Mouse (Mus musculus): Measurements from ENCODE around the gene Rbms3. TPM values are rescaled to one million over a fixed set of nuclear protein-coding genes. Genes with fewer than 3 reads are reported as not detected.
A peak's percentile ranks its signal among the peaks of the same experiment; 100 is the strongest.

Rbms3 gene
- polyA plus RNA-seq, 1 experiment from 2014 or later, result 76.1 TPM

DNA sequence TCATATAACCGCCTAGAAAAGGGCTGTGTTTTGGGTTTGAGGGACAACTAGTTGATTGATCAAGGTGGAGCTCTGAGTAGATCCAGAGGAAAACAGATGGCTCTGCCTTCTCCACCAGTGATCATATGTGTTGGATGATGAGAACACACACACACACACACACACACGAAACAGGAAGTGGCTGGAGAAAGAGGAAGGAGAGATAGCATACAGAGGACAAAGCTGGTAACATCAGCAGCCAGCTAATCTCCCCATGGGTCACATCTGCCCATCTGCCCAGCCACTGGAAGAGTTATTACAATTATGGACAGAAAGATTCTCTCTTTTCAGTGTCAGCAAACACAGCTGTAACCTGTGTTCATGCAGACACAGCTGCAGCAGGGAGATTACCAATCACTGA lies 816.3 kb downstream of the Rbms3 start:
- no peaks in the 10 kb centered on the region; the same call in 1 of the 2 replicates for H3K4me1 ChIP-seq (ENCODE audit: control insufficient read depth, insufficient read depth, low read length)
- no peaks in the 10 kb centered on the region for H3K9me3 ChIP-seq (replicated peaks; ENCODE audit: control insufficient read depth, low read length)
- H3K36me3 ChIP-seq (ENCODE audit: control insufficient read depth, insufficient read depth, low read length), result no peaks in the 10 kb centered on the region
- H3K9ac ChIP-seq (ENCODE audit: low read length), result no peak overlapping the region
- no peak overlapping the region for H3K4me3 ChIP-seq (replicated peaks; ENCODE audit: low read length)
- 35% methylated on average over 2 of the region's 2 CpGs for WGBS
- H3K4me2 ChIP-seq (ENCODE audit: low read depth, low read length), result no peak overlapping the region
- no peaks in the 10 kb centered on the region for H3K27me3 ChIP-seq (ENCODE audit: control insufficient read depth, insufficient read depth, low read length)
- ATAC-seq (ENCODE audit: insufficient read depth, low FRiP score), result no peak
- H3K27ac ChIP-seq (ENCODE audit: low read length), result no peak overlapping the region

DNA sequence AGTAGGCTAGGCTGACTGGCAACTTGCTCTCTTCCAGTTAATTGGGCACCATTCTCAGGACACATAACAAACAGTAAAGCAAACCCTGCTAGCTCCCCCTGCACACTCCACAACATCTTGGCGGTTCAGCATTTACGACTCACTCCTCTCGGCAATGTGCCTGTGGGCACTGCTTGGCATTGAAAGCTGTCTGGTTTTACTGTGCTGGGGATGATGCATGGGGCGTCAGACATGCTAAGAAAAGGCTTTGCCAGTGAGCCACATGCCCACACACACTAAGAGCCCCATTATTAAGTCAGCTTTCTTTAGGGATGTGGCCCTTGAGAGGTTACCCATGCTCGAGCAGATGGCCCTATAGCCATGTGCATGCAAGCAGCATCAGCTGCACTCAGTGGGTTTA lies 820.5 kb downstream of the Rbms3 start:
- Histone ChIP-seq H3K4me2 (ENCODE audit: low read depth, low read length) (no peak overlapping the region), H3K4me3 (replicated peaks; ENCODE audit: low read length) (no peak overlapping the region), H3K9ac (ENCODE audit: low read length) (no peak overlapping the region), H3K4me1 (ENCODE audit: control insufficient read depth, insufficient read depth, low read length) (peaks cover 6% of the 10 kb centered on the region; the same call in 1 of the 2 replicates), H3K27me3 (ENCODE audit: control insufficient read depth, insufficient read depth, low read length) (no peaks in the 10 kb centered on the region), H3K36me3 (ENCODE audit: control insufficient read depth, insufficient read depth, low read length) (no peaks in the 10 kb centered on the region), H3K27ac (ENCODE audit: low read length) (no peak overlapping the region), H3K9me3 (replicated peaks; ENCODE audit: control insufficient read depth, low read length) (no peaks in the 10 kb centered on the region)
- WGBS, result 87% methylated on average over 5 of the region's 5 CpGs
- no peak; the same call in 1 of the 2 replicates for ATAC-seq (ENCODE audit: insufficient read depth, low FRiP score)

DNA sequence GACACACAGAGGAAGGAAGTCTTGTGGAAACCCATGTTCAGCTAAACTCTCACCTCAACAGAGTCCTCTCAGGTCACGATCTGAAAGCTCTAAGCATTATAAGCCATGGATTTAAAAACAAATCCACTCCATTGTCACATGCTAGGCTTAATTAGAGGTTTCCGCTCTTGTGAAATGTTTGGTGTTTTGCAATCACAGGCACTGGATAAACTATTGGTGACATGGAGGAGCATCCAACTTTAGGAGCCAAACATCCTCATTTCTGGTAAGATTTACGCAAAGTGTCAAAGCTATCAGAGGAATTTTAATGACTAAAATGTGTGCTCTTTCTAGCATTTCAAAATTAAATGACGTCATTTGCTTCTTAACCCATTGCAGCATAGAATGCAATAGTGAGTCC lies 821.3 kb downstream of the Rbms3 start:
- Histone ChIP-seq H3K36me3 (ENCODE audit: control insufficient read depth, insufficient read depth, low read length) (no peaks in the 10 kb centered on the region), H3K27ac (ENCODE audit: low read length) (peak overlapping the region; percentile 65), H3K4me1 (ENCODE audit: control insufficient read depth, insufficient read depth, low read length) (peaks cover 6% of the 10 kb centered on the region; the same call in 1 of the 2 replicates), H3K4me2 (ENCODE audit: low read depth, low read length) (no peak overlapping the region), H3K9me3 (replicated peaks; ENCODE audit: control insufficient read depth, low read length) (no peaks in the 10 kb centered on the region), H3K27me3 (ENCODE audit: control insufficient read depth, insufficient read depth, low read length) (no peaks in the 10 kb centered on the region), H3K9ac (ENCODE audit: low read length) (no peak overlapping the region), H3K4me3 (replicated peaks; ENCODE audit: low read length) (no peak overlapping the region)
- ATAC-seq (ENCODE audit: insufficient read depth, low FRiP score), result no peak
- 64% methylated on average over 4 of the region's 4 CpGs for whole genome bisulfite sequencing

DNA sequence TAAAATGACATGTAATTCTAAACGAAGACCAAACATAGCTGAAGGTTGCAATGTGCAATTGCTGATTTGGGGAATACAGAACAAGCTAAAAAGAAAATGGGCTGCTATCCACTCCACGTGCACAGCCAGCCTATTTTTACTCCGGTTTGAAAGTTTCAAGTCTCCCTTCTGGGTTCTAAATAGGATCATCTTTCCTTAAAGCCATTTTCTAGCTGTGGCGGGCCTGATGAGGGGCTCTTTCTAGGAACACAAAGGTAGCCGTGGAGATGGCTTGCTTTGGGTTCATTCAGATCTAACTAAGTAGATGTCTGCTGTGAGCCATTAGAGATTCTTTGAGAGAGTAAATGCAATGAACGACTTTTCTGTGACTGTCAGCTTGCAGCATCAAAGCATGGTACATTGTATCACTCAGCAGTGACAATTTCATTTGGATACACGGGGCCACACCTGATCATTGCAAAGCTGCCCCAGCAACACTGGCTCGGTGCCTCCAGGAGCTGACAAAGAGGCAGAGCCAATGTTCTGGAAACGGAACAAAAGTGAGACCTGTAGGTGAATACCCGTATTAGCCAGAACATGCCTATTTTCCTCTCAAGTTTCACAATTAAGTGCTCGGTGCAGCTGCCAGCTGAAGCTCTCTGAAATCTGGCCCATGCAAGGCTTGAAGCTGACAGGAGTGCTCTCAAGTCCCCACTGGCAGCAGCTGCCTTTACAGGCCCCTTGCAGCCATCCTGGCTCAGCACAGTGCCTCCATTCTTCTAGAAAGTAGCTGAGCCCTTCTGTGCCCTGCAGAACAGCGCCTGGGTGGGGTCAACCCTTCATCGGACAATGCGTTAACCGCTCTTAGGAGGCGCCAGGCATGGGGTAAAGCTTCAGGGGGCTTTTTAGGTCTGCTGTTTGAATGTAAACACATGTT lies 822.3 kb downstream of the Rbms3 start:
- 40% methylated on average over 16 of the region's 16 CpGs for WGBS
- no peak overlapping the region for H3K9ac ChIP-seq (ENCODE audit: low read length)
- no peak overlapping the region for H3K4me2 ChIP-seq (ENCODE audit: low read depth, low read length)
- peaks cover 6% of the 10 kb centered on the region; the same call in 1 of the 2 replicates for H3K4me1 ChIP-seq (ENCODE audit: control insufficient read depth, insufficient read depth, low read length)
- no peak overlapping the region for H3K4me3 ChIP-seq (replicated peaks; ENCODE audit: low read length)
- no peaks in the 10 kb centered on the region for H3K27me3 ChIP-seq (ENCODE audit: control insufficient read depth, insufficient read depth, low read length)
- H3K36me3 ChIP-seq (ENCODE audit: control insufficient read depth, insufficient read depth, low read length), result no peaks in the 10 kb centered on the region
- H3K9me3 ChIP-seq (replicated peaks; ENCODE audit: control insufficient read depth, low read length), result no peaks in the 10 kb centered on the region
- H3K27ac ChIP-seq (ENCODE audit: low read length), result peak overlapping the region; percentile 65
- peak; percentile 76 for ATAC-seq (ENCODE audit: insufficient read depth, low FRiP score)

DNA sequence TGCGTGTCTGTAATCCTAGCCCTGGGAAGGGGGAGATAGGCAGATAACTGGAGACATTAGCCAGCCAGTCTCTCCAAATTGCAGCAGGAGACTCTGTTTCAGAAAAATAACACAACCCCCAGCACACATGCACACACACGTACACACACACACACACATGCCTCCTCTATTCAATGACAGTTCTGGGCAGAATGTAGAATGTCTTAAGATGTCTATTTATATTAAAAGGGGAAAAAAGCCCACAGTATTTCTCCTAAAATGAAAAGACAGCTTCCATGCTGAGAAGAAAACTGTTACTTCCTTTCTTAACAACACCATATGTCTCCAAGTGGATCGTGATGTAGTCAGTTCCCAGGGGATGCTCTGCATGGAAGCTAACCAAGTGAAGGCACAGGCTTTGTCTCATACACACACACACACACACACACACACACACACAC lies 826.4 kb downstream of the Rbms3 start:
- H3K27me3 ChIP-seq (ENCODE audit: control insufficient read depth, insufficient read depth, low read length), result no peaks in the 10 kb centered on the region
- H3K4me2 ChIP-seq (ENCODE audit: low read depth, low read length), result no peak overlapping the region
- no peaks in the 10 kb centered on the region for H3K36me3 ChIP-seq (ENCODE audit: control insufficient read depth, insufficient read depth, low read length)
- H3K4me3 ChIP-seq (replicated peaks; ENCODE audit: low read length), result no peak overlapping the region
- no peak for ATAC-seq (ENCODE audit: insufficient read depth, low FRiP score)
- peaks cover 6% of the 10 kb centered on the region; the same call in 1 of the 2 replicates for H3K4me1 ChIP-seq (ENCODE audit: control insufficient read depth, insufficient read depth, low read length)
- H3K27ac ChIP-seq (ENCODE audit: low read length), result no peak overlapping the region
- 64% methylated on average over 3 of the region's 3 CpGs for whole genome bisulfite sequencing
- no peak overlapping the region for H3K9ac ChIP-seq (ENCODE audit: low read length)
- no peaks in the 10 kb centered on the region for H3K9me3 ChIP-seq (replicated peaks; ENCODE audit: control insufficient read depth, low read length)

DNA sequence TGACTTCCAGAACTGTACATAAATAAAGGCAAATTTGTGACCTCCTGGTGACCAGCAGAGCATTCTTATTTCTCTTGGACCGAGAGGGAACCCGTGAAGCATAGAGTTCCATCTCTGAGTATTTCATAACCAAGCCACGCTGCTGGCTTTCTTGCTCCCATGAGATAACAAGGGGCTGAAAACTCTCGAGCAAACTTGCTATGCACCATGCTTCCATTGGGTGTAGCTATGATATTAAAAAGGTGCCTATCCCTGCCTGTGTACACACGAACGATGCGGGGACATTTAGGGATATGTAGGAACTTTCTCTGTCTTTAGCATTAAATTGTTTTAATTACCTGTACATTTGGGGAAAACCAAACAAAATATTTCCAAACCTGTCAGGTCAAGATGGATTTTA lies 827.1 kb downstream of the Rbms3 start:
- H3K27me3 ChIP-seq (ENCODE audit: control insufficient read depth, insufficient read depth, low read length), result no peaks in the 10 kb centered on the region
- 60% methylated on average over 7 of the region's 7 CpGs for WGBS
- no peak for ATAC-seq (ENCODE audit: insufficient read depth, low FRiP score)

DNA sequence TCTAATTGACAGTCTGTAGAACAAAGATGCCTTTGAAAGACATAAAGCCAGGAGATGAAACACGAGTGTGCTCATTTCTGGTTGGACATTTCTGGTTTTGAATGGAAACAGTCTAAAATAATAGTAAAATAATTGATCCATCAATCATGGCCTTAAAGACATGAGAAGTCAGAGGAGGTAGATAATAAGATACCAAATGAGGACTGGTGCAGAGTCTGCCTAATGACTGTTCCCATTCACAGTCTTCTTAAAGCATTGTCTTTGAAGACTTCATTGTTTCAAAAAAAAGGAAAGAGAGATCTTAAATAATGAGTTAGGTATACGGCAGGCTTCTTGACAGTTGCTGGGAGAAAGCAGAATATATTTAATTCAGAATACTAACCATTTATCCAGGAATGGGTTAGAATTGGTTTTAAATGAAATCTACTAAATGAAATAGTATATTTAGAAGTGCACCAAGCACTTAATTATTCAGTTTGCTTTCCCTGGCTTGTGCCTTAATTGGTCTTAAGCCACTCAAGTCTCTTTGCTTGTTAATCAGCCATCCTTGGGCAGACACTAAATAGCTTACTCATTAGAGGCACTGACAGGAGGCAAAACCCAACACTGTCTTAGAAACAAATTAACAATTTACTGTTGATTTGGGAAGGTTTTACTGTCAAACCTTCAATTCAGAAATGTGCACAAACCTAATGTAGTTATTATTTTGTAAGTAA lies 834.3 kb downstream of the Rbms3 start:
- 77% methylated on average over 2 of the region's 2 CpGs for WGBS
- Histone ChIP-seq H3K27me3 (ENCODE audit: control insufficient read depth, insufficient read depth, low read length) (no peaks in the 10 kb centered on the region), H3K36me3 (ENCODE audit: control insufficient read depth, insufficient read depth, low read length) (no peaks in the 10 kb centered on the region)

More for the DNA sequence above, 827.1 kb downstream of the Rbms3 start:
- Histone ChIP-seq H3K36me3 (ENCODE audit: control insufficient read depth, insufficient read depth, low read length) (no peaks in the 10 kb centered on the region), H3K27ac (ENCODE audit: low read length) (no peak overlapping the region), H3K4me2 (ENCODE audit: low read depth, low read length) (no peak overlapping the region), H3K9ac (ENCODE audit: low read length) (no peak overlapping the region), H3K9me3 (replicated peaks; ENCODE audit: control insufficient read depth, low read length) (no peaks in the 10 kb centered on the region), H3K4me1 (ENCODE audit: control insufficient read depth, insufficient read depth, low read length) (no peaks in the 10 kb centered on the region), H3K4me3 (replicated peaks; ENCODE audit: low read length) (no peak overlapping the region)

DNA sequence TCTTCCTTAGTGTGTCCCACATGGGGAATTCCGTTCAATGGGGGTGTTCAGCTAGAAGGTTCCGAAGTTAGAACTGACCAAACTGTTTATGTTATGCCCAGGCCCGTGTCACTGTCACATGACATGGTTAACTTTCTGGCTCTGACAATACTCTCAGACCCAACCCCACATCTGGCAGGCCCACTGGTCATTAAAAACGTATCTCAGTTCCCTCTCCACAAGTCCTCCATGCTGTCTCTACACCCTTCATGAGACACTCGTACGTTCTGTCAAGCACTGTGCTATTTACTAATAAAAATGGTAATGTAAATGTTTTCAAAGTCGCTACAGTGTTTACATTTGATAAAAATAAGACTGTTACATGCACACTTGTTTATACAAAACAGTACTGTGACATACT lies 837.9 kb downstream of the Rbms3 start:
- 63% methylated on average over 7 of the region's 7 CpGs for WGBS
- Histone ChIP-seq H3K36me3 (ENCODE audit: control insufficient read depth, insufficient read depth, low read length) (peaks cover 4% of the 10 kb centered on the region; the same call in 1 of the 2 replicates), H3K27ac (ENCODE audit: low read length) (no peak overlapping the region), H3K4me3 (replicated peaks; ENCODE audit: low read length) (no peak overlapping the region), H3K27me3 (ENCODE audit: control insufficient read depth, insufficient read depth, low read length) (no peaks in the 10 kb centered on the region), H3K4me2 (ENCODE audit: low read depth, low read length) (no peak overlapping the region), H3K4me1 (ENCODE audit: control insufficient read depth, insufficient read depth, low read length) (no peaks in the 10 kb centered on the region), H3K9ac (ENCODE audit: low read length) (no peak overlapping the region), H3K9me3 (replicated peaks; ENCODE audit: control insufficient read depth, low read length) (no peaks in the 10 kb centered on the region)
- ATAC-seq (ENCODE audit: insufficient read depth, low FRiP score), result no peak

More for the DNA sequence above, 834.3 kb downstream of the Rbms3 start:
- Histone ChIP-seq H3K4me2 (ENCODE audit: low read depth, low read length) (no peak overlapping the region), H3K4me1 (ENCODE audit: control insufficient read depth, insufficient read depth, low read length) (no peaks in the 10 kb centered on the region), H3K9ac (ENCODE audit: low read length) (no peak overlapping the region), H3K4me3 (replicated peaks; ENCODE audit: low read length) (no peak overlapping the region), H3K9me3 (replicated peaks; ENCODE audit: control insufficient read depth, low read length) (no peaks in the 10 kb centered on the region), H3K27ac (ENCODE audit: low read length) (no peak overlapping the region)
- no peak for ATAC-seq (ENCODE audit: insufficient read depth, low FRiP score)

Measured in stomach, embryonic 16.5 days (tissue).